Mouse (Mus musculus): ENCODE results near the gene Mapk10.

DNA sequence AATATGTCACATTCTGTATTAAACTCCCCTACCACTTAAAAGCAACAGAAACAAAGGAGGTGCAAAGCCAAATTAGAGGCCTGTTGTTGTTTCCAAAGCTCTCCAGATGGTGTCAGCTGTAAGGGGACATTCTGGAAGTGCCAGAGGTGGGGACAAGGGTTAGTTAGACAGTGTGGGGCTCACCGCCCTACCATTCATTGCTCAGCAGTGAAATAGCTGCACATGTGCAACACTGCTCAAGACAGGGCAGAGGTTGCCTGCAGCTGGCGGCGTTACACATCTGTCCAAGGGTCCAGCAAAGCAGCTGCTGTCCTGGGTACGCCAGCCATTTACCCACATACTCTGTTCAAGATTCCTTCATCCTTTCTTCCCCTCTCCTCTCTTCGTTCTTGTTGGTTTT lies 342.9 kb downstream of the Mapk10 start:
- TF ChIP-seq CTCF (IDR thresholded peaks at IDR 0.05; ENCODE audit: insufficient read depth, low read length): no peak
- no peak for TF ChIP-seq POLR2A (IDR thresholded peaks at IDR 0.05; ENCODE audit: borderline replicate concordance, extremely low read depth, low read depth, low read length)
